Mouse (Mus musculus): ENCODE results near the gene Hoxc6. TPM values are rescaled to one million over a fixed set of nuclear protein-coding genes. Genes with fewer than 3 reads are reported as not detected.

Hoxc6 gene
- total RNA-seq, 2 experiments from 2014 or later: 47.9 to 59.3 TPM

- no peak for DNase-seq (ENCODE audit: low spot score in 2 of 2)
These were observed 10.0 kb upstream of the Hoxc6 start for GRCm38 (mm10) chr15:102988078-102988477.

GRCm38 (mm10) chr15:102990461-102991397, 7.3 kb upstream of the Hoxc6 start, which contains the start of gene Hoxc8:
Gene Hoxc8, plus strand, starts transcription at chr15:102990607.
- DNase-seq (ENCODE audit: low spot score in 2 of 2): peak; percentile 56 to 57

DNA sequence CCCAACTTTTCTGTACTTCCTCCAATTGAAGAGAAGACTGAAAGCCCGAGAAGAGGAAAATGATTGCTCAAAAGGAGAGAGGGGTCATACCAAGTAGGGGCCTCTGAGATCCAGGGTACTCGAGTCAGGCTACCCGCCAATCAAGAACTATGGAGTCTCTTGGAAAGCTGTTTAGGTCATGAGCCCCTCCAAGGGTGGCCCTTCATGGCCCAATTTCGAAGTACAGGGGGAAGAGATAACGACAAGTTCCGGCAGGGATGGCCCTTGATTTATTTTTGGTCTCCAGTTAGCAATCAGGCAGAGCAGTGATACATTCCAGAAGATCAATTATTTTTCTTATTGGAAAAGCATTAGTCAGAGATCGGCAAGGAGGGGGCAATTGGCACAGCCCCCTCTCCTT, 6.3 kb upstream of the Hoxc6 start:
- peak in 1 of 2 experiments; percentile 26 for DNase-seq (ENCODE audit: low spot score in 2 of 2)

DNA sequence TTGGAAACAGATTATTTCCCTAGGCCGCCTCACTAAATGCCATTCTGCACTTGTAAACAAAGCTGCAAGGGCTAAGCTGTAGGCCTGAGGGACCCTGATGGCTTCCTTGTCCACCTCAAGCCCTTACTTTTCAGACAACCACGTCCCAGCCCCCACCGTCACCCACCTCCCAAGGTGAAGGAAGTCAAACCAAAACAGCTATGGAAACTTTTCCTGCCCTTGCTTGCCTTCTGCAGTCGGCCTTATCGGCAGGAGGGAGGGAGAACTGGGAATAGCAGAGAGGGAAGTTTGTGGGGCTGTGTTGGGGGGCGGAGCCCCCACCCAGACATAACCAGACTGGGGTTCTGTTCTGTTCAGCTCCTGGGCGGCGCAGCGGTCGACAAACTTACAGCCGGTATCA, 5.9 kb upstream of the Hoxc6 start:
- peak in 1 of 2 experiments; percentile 27 for DNase-seq (ENCODE audit: low spot score in 2 of 2)

GRCm38 (mm10) chr15:102992863-102993262, 5.2 kb upstream of the Hoxc6 start:
- DNase-seq (ENCODE audit: low spot score in 2 of 2): no peak

GRCm38 (mm10) chr15:102996548-102996947, 1.5 kb upstream of the Hoxc6 start:
- no peak for DNase-seq (ENCODE audit: low spot score in 2 of 2)

- DNase-seq (ENCODE audit: low spot score in 2 of 2): no peak
These were observed 626 bp upstream of the Hoxc6 start for GRCm38 (mm10) chr15:102997431-102997830.

GRCm38 (mm10) chr15:102998608-102999182, 638 bp downstream of the Hoxc6 start:
- no peak for DNase-seq (ENCODE audit: low spot score in 2 of 2)

- peak; percentile 80 to 85 for DNase-seq (ENCODE audit: low spot score in 2 of 2)
These were observed 1.2 kb downstream of the Hoxc6 start for GRCm38 (mm10) chr15:102999183-102999831.

DNA sequence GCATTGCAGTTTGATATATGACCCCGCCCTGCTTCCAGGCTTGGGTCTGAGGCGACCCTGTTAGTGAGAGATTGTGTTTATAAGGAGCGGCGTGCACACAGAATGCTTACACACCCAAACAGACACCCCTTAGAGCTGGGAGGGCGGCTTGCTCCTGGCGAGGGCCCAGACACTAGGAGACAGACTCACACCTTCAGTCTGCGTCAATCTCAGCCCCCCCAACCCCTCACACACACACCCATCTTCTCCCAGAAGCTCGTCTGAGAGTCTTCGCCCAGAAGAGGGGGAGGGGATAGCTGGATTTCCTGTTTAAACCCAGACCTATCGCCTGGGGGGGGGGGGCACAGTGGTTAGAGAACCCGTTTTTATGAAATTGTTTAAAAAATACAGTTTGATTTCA, 1.9 kb downstream of the Hoxc6 start:
- DNase-seq (ENCODE audit: low spot score in 2 of 2): peak; percentile 39 to 44

DNA sequence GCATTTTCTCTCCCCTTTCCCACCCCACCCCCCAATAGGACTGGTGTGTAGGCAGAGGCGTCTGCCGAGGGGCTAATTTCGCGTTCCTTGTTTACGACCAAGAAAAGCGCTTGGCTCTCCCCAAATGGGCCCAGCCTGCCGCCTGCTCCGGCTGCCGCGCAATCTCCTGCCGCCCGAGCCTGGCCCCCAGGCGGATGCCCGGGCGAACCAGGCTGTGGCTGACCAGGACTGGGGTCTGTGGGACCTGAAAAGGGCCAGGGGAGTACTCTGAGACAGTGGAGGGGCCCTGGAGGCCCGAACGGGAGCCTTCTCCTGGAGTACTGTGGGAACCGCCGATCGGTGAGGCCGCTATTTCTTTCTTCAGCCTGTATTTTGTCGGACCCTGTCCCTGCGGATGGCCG, 2.4 kb downstream of the Hoxc6 start:
- DNase-seq (ENCODE audit: low spot score in 2 of 2): peak; percentile 44 to 54

- DNase-seq (ENCODE audit: low spot score in 2 of 2): no peak
These were observed 3.3 kb downstream of the Hoxc6 start for GRCm38 (mm10) chr15:103001370-103001769.

- no peak for DNase-seq (ENCODE audit: low spot score in 2 of 2)
These were observed 4.1 kb downstream of the Hoxc6 start for GRCm38 (mm10) chr15:103002156-103002555.

DNA sequence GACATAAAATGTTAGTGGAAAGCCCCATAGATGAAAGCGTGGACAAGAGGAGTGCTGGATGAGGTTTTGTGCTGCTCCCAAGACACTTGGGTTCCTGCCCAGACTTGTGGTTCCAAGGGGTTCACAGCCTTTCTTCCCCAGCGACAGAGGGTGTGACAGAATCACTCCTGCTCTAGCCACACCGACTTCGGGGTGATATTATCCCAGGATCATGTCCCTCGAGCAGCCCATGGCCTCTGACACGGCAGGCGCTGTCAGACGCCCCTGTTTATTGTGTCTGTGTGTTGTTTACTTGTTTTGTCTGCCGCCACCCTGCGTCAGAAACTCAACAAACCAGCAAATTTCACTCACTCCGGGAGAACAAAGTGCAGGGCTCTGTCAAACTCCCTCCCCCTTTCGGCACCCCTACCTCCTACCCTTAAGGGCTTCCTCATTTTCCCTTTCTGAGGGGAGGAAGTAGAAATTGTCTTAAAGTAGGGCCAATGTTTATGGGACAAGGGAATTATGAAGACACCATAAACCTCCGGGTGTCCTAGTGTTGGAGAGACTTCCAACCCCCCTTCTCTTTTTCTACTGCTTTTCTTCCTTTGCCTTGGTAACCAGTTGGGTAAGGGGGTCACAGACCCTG, 4.9 kb downstream of the Hoxc6 start:
- no peak for DNase-seq (ENCODE audit: low spot score in 2 of 2)

GRCm38 (mm10) chr15:103005308-103005707, 7.3 kb downstream of the Hoxc6 start:
- peak in 1 of 2 experiments; percentile 58 for DNase-seq (ENCODE audit: low spot score in 2 of 2)

GRCm38 (mm10) chr15:103005797-103006196, 7.7 kb downstream of the Hoxc6 start:
- DNase-seq (ENCODE audit: low spot score in 2 of 2): no peak

DNA sequence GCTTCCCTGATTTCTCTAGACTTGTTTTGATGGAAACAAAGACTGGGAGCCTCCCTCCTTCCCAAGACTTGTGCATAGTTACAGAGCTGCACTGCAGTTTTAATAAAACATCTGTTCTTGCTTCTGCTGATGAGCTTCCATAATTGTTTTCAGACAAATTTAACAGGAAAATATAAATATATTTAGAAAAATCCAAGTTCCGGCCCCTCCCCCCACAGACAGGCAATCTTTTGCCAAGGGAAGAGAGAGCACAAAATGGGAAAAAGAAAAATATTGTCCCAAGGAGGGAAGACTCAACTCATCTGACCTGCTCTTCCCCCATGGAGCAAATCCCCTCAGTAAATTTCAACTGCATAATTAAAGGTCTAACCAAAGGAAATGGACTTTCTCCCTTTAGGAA, 8.3 kb downstream of the Hoxc6 start:
- no peak for DNase-seq (ENCODE audit: low spot score in 2 of 2)

DNA sequence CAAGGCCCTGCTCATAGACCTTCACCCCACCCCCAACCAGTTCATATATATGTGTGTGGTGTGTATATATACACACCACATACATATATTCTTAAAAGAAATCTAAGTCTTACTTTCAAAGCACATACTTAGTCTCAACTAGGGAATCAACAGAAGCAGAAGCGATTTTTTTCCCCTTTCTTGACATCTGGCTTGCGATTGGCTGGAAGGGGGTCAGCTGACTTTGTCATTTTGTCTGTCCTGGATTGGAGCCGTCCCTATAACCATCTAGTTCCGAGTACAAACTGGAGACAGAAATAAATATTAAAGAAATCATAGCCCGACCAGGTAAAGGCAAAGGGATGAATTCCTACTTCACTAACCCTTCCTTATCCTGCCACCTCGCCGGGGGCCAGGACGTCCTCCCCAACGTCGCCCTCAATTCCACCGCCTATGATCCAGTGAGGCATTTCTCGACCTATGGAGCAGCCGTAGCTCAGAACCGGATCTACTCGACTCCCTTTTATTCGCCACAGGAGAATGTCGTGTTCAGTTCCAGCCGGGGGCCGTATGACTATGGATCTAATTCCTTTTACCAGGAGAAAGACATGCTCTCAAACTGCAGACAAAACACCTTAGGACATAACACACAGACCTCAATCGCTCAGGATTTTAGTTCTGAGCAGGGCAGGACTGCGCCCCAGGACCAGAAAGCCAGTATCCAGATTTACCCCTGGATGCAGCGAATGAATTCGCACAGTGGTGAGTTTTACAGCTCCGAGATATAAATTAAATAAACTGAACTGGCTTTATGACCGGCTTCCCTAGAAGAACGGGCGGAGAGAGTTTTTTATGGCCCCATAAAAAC, 11.4 kb downstream of the Hoxc6 start:
- DNase-seq (ENCODE audit: low spot score in 2 of 2): peak; percentile 39 to 52

DNA sequence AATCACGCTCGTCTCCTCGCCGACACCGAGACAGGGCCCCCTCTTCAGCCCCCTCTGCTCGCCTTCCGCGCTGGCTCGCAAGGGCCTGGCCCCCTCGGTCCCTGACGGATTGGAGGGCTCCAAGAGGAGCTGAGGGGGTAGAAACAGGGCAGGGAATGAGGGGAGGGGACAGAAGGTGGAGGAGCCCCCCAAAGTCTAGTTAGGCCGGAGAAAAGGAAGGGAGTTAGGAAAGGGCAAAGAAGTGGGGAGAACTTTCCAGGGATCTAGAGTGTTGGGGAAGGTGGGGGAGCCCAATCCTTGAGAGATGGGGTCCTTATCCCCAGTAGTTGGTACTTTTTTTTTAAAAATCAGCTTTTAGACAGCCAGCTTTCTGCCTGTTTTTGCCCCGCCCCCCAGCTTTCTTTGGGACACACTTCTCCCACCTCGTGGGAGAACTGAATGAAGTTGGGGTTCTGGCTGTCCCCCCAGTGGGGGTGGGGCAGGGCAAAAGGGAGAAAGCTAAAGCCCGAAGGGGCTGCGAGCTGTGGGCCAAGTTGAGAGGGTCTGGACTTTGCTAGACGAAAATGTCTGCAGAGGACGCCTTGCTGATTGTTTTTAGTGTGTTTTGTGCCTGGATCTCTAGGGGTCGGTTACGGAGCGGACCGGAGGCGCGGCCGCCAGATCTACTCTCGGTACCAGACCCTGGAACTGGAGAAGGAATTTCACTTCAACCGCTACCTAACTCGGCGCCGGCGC, 12.2 kb downstream of the Hoxc6 start:
- DNase-seq (ENCODE audit: low spot score in 2 of 2): peak in 1 of 2 experiments; percentile 42

All from adrenal gland, adult 18-20 months (tissue).